Mouse (Mus musculus): ENCODE measurements around the gene Pusl1. TPM values are rescaled to one million over a fixed set of nuclear protein-coding genes. Genes with fewer than 3 reads are reported as not detected.

The Pusl1 gene
- 53.4 and 53.7 TPM in 2 replicates for polyA plus RNA-seq (2014; fragmentation: Nextera tagmentation; extraction: Ambion mirVana)

DNA sequence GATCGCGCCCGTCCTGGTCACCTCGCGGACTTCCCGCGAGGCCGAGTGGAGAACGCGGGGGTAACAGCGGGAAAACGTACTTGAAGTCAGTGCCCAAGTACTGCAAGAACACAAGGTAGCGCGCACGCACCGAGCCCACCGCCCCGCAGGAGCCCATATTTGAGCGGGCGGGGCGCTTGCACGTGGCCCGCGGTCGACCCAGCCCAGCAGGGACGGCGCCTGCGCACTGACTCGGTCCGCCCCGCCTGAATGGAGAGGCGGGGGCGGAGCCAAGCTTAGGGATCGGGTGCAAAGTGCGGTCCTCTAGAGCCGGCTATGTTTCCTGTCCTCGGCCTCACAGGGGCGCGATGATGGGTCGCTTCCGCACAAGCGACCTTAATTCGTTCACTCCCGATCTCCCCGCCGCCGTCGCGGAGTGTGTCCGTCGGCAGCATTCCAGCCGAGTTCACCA, at the start of gene Pusl1, which contains the start of gene Acap3:
Pusl1 (minus strand) TSS at position 231 of the 451 bp plus-strand sequence.
Acap3 (plus strand) TSS at position 272 of the 451 bp plus-strand sequence.
- H3K4me3 ChIP-seq (ENCODE audit: low read depth, low read length) = peak within 1 kb of the TSS; percentile 90
- under 1% methylated on average over 52 of the region's 52 CpGs for WGBS
- peak within 1 kb of the TSS; percentile 88 for H3K9ac ChIP-seq (ENCODE audit: low read length)
- DNase-seq (ENCODE audit: low spot score) (peak; percentile 98), ATAC-seq (replicated peaks; ENCODE audit: low FRiP score) (peak; percentile 87)
- peaks cover 3% of the 10 kb centered on the region for H3K36me3 ChIP-seq (ENCODE audit: control insufficient read depth, insufficient read depth, low read length)
- peak within 1 kb of the TSS; percentile 96 for H3K27ac ChIP-seq (ENCODE audit: low read depth, low read length)
- H3K9me3 ChIP-seq (ENCODE audit: control insufficient read depth, low read length) = no peaks in the 10 kb centered on the region
- peak within 1 kb of the TSS; percentile 98 for H3K4me2 ChIP-seq (ENCODE audit: low read depth, low read length, severe bottlenecking)
- H3K27me3 ChIP-seq (ENCODE audit: control insufficient read depth, insufficient read depth, low read length) = no peaks in the 10 kb centered on the region
- peaks cover 17% of the 10 kb centered on the region; the same call in 1 of the 2 replicates for H3K4me1 ChIP-seq (replicated peaks; ENCODE audit: control insufficient read depth, insufficient read depth, low read length)

GRCm38 (mm10) chr4:155932031-155932430, 40.5 kb upstream of the Pusl1 start:
- 72% methylated on average over 1 of the region's 1 CpGs for WGBS
- Histone ChIP-seq H3K4me2 (ENCODE audit: low read depth, low read length, severe bottlenecking) (no peak overlapping the region), H3K36me3 (ENCODE audit: control insufficient read depth, insufficient read depth, low read length) (no peaks in the 10 kb centered on the region), H3K4me1 (replicated peaks; ENCODE audit: control insufficient read depth, insufficient read depth, low read length) (no peaks in the 10 kb centered on the region), H3K9me3 (ENCODE audit: control insufficient read depth, low read length) (no peaks in the 10 kb centered on the region), H3K27ac (ENCODE audit: low read depth, low read length) (no peak overlapping the region), H3K4me3 (ENCODE audit: low read depth, low read length) (no peak overlapping the region), H3K9ac (ENCODE audit: low read length) (no peak overlapping the region), H3K27me3 (ENCODE audit: control insufficient read depth, insufficient read depth, low read length) (no peaks in the 10 kb centered on the region)
- DNase-seq (ENCODE audit: low spot score) (no peak), ATAC-seq (replicated peaks; ENCODE audit: low FRiP score) (no peak)

DNA sequence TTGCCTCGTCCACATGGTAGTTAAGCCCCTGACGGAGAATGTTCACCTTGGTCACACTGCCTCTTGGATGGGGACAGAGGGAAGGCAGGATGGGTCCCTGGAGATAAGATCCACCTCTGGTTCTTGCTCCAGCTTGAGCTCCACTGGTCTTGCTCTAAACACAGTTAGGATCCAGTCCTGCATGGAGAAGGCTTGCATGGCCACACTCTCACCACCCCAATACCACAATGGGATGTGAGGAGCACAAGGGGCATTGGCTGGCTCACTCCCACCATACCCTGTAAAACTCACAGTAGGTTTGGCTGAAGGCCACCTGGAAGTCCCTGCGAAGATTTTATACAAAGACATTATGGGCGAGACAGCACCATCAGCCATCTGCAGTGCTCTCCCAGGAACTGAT, 17.2 kb upstream of the Pusl1 start:
- no peak overlapping the region for H3K27ac ChIP-seq (ENCODE audit: low read depth, low read length)
- H3K4me3 ChIP-seq (ENCODE audit: low read depth, low read length) = no peak overlapping the region
- H3K9me3 ChIP-seq (ENCODE audit: control insufficient read depth, low read length) = no peaks in the 10 kb centered on the region
- peaks cover 2% of the 10 kb centered on the region; the same call in 1 of the 2 replicates for H3K36me3 ChIP-seq (ENCODE audit: control insufficient read depth, insufficient read depth, low read length)
- no peaks in the 10 kb centered on the region for H3K4me1 ChIP-seq (replicated peaks; ENCODE audit: control insufficient read depth, insufficient read depth, low read length)
- no peak overlapping the region for H3K9ac ChIP-seq (ENCODE audit: low read length)
- no peak overlapping the region for H3K4me2 ChIP-seq (ENCODE audit: low read depth, low read length, severe bottlenecking)
- H3K27me3 ChIP-seq (ENCODE audit: control insufficient read depth, insufficient read depth, low read length) = no peaks in the 10 kb centered on the region
- WGBS = 89% methylated on average over 4 of the region's 4 CpGs
- no peak for ATAC-seq (replicated peaks; ENCODE audit: low FRiP score)
- no peak for DNase-seq (ENCODE audit: low spot score)

DNA sequence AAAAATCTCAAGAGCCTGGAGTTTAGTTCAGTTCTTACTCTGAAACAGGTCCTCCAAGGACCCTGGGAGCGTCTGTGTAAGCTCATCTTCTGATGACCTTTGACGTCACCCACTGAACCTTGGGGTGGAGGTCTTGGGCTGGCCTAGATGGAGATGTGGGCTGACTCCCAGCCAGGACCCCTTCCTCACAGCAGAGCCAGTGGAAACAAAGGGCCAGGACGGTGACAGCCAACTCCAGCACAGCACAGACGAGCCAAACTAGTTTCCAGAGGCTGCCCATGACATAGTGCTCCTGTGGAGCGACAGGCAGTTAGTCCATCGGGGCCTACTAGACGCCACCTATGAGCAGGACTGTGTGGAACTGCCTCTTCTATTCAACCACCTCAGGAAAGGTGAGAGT, 16.7 kb upstream of the Pusl1 start:
- H3K27ac ChIP-seq (ENCODE audit: low read depth, low read length) = no peak overlapping the region
- no peaks in the 10 kb centered on the region for H3K27me3 ChIP-seq (ENCODE audit: control insufficient read depth, insufficient read depth, low read length)
- ATAC-seq (replicated peaks; ENCODE audit: low FRiP score) (no peak), DNase-seq (ENCODE audit: low spot score) (no peak)
- no peak overlapping the region for H3K4me3 ChIP-seq (ENCODE audit: low read depth, low read length)
- H3K9me3 ChIP-seq (ENCODE audit: control insufficient read depth, low read length) = no peaks in the 10 kb centered on the region
- no peak overlapping the region for H3K4me2 ChIP-seq (ENCODE audit: low read depth, low read length, severe bottlenecking)
- peaks cover 4% of the 10 kb centered on the region; the same call in 1 of the 2 replicates for H3K36me3 ChIP-seq (ENCODE audit: control insufficient read depth, insufficient read depth, low read length)
- no peaks in the 10 kb centered on the region for H3K4me1 ChIP-seq (replicated peaks; ENCODE audit: control insufficient read depth, insufficient read depth, low read length)
- 84% methylated on average over 7 of the region's 7 CpGs for WGBS
- H3K9ac ChIP-seq (ENCODE audit: low read length) = no peak overlapping the region

DNA sequence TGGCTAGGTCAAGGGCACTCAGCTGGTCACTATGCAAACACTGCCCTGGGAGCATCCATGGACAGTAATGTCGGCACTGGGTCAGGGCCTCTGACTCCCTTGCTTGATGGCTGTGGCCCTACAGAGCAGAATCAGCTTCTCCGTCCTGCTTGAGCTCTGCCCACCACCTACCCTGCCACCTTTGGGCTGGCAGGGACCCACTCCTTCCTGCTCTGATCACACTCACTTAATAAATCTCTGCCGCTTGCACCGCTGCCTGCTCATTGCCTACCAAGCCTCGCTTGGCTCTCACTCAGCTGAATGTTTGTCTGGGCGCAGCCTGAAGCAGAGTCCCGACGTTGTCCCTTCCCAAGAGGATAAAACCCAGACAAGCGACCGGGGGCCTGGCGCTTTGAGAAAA, 15.4 kb upstream of the Pusl1 start:
- ATAC-seq (replicated peaks; ENCODE audit: low FRiP score) (no peak), DNase-seq (ENCODE audit: low spot score) (no peak)
- 81% methylated on average over 11 of the region's 11 CpGs for WGBS
- no peaks in the 10 kb centered on the region for H3K9me3 ChIP-seq (ENCODE audit: control insufficient read depth, low read length)
- no peak overlapping the region for H3K27ac ChIP-seq (ENCODE audit: low read depth, low read length)
- H3K4me3 ChIP-seq (ENCODE audit: low read depth, low read length) = no peak overlapping the region
- H3K36me3 ChIP-seq (ENCODE audit: control insufficient read depth, insufficient read depth, low read length) = peaks cover 4% of the 10 kb centered on the region; the same call in 1 of the 2 replicates
- H3K4me1 ChIP-seq (replicated peaks; ENCODE audit: control insufficient read depth, insufficient read depth, low read length) = no peaks in the 10 kb centered on the region
- H3K27me3 ChIP-seq (ENCODE audit: control insufficient read depth, insufficient read depth, low read length) = no peaks in the 10 kb centered on the region
- no peak overlapping the region for H3K4me2 ChIP-seq (ENCODE audit: low read depth, low read length, severe bottlenecking)
- no peak overlapping the region for H3K9ac ChIP-seq (ENCODE audit: low read length)

GRCm38 (mm10) chr4:155906125-155906524, 14.5 kb upstream of the Pusl1 start:
- H3K9me3 ChIP-seq (ENCODE audit: control insufficient read depth, low read length) = no peaks in the 10 kb centered on the region
- H3K4me2 ChIP-seq (ENCODE audit: low read depth, low read length, severe bottlenecking) = no peak overlapping the region
- H3K36me3 ChIP-seq (ENCODE audit: control insufficient read depth, insufficient read depth, low read length) = peaks cover 4% of the 10 kb centered on the region; the same call in 1 of the 2 replicates
- DNase-seq (ENCODE audit: low spot score) (peak; percentile 50), ATAC-seq (replicated peaks; ENCODE audit: low FRiP score) (no peak)
- H3K27me3 ChIP-seq (ENCODE audit: control insufficient read depth, insufficient read depth, low read length) = no peaks in the 10 kb centered on the region
- H3K4me1 ChIP-seq (replicated peaks; ENCODE audit: control insufficient read depth, insufficient read depth, low read length) = no peaks in the 10 kb centered on the region
- H3K4me3 ChIP-seq (ENCODE audit: low read depth, low read length) = no peak overlapping the region
- 85% methylated on average over 9 of the region's 9 CpGs for WGBS
- no peak overlapping the region for H3K27ac ChIP-seq (ENCODE audit: low read depth, low read length)
- no peak overlapping the region for H3K9ac ChIP-seq (ENCODE audit: low read length)

- Histone ChIP-seq H3K9ac (ENCODE audit: low read length) (no peak overlapping the region), H3K9me3 (ENCODE audit: control insufficient read depth, low read length) (no peaks in the 10 kb centered on the region), H3K4me2 (ENCODE audit: low read depth, low read length, severe bottlenecking) (no peak overlapping the region), H3K4me3 (ENCODE audit: low read depth, low read length) (no peak overlapping the region), H3K27ac (ENCODE audit: low read depth, low read length) (no peak overlapping the region), H3K4me1 (replicated peaks; ENCODE audit: control insufficient read depth, insufficient read depth, low read length) (no peaks in the 10 kb centered on the region), H3K27me3 (ENCODE audit: control insufficient read depth, insufficient read depth, low read length) (no peaks in the 10 kb centered on the region), H3K36me3 (ENCODE audit: control insufficient read depth, insufficient read depth, low read length) (peaks cover 4% of the 10 kb centered on the region; the same call in 1 of the 2 replicates)
- 91% methylated on average over 13 of the region's 13 CpGs for WGBS
- ATAC-seq (replicated peaks; ENCODE audit: low FRiP score) (no peak), DNase-seq (ENCODE audit: low spot score) (peak; percentile 46)
These were observed 14.1 kb upstream of the Pusl1 start for GRCm38 (mm10) chr4:155905634-155906033.

- ATAC-seq (replicated peaks; ENCODE audit: low FRiP score) (no peak), DNase-seq (ENCODE audit: low spot score) (peak; percentile 58)
- H3K9me3 ChIP-seq (ENCODE audit: control insufficient read depth, low read length) = no peaks in the 10 kb centered on the region
- no peak overlapping the region for H3K27ac ChIP-seq (ENCODE audit: low read depth, low read length)
- H3K4me3 ChIP-seq (ENCODE audit: low read depth, low read length) = no peak overlapping the region
- peaks cover 7% of the 10 kb centered on the region; the same call in 1 of the 2 replicates for H3K36me3 ChIP-seq (ENCODE audit: control insufficient read depth, insufficient read depth, low read length)
- H3K27me3 ChIP-seq (ENCODE audit: control insufficient read depth, insufficient read depth, low read length) = no peaks in the 10 kb centered on the region
- 91% methylated on average over 13 of the region's 13 CpGs for WGBS
- H3K4me1 ChIP-seq (replicated peaks; ENCODE audit: control insufficient read depth, insufficient read depth, low read length) = no peaks in the 10 kb centered on the region
- H3K9ac ChIP-seq (ENCODE audit: low read length) = no peak overlapping the region
- no peak overlapping the region for H3K4me2 ChIP-seq (ENCODE audit: low read depth, low read length, severe bottlenecking)
These were observed 12.9 kb upstream of the Pusl1 start for GRCm38 (mm10) chr4:155904318-155905102.

Data from forebrain, embryonic 11.5 days (tissue).